Mouse (Mus musculus) E14TG2a.4 (cell line): ENCODE data around the gene Ino80d.
"Not testable (repeated sequence)": the region's sequence is repeated elsewhere in the genome, so short reads cannot be mapped to it uniquely, and the experiment has no call there.

ENCODE experiments used
- H3K27me3 ChIP-seq: 2 replicates; pipeline ENCODE4 v1.6.1; 2014; ENCODE audit warnings: low read length, control low read depth; ENCODE audit not compliant: insufficient read depth
- H3K36me3 ChIP-seq: 2 replicates; pipeline ENCODE4 v1.6.1; 2014; ENCODE audit warnings: low read length, control low read depth; ENCODE audit not compliant: insufficient read depth
- H3K4me1 ChIP-seq: replicated peaks from 2 replicates; pipeline ENCODE4 v1.6.1; 2014; ENCODE audit warnings: low read depth, low read length, control low read depth
- H3K4me3 ChIP-seq: replicated peaks from 2 replicates; pipeline ENCODE4 v1.5.1; 2014; ENCODE audit warnings: mild to moderate bottlenecking, low read length
- H3K9me3 ChIP-seq: 2 replicates; pipeline ENCODE4 v1.6.1; 2014; ENCODE audit warnings: low read length, control low read depth
- CTCF ChIP-seq: conservative IDR thresholded peaks from 2 replicates; pipeline ENCODE4 v1.5.1; 2014; ENCODE audit warnings: low read length
- NANOG ChIP-seq: IDR thresholded peaks from 2 replicates; pipeline ENCODE4 v1.6.1; 2014; ENCODE audit warnings: borderline replicate concordance, low read length, mixed read lengths
- POU5F1 ChIP-seq: IDR thresholded peaks from 2 replicates; pipeline ENCODE4 v1.6.1; 2014; ENCODE audit warnings: low read length, borderline replicate concordance

Gene Ino80d

DNA sequence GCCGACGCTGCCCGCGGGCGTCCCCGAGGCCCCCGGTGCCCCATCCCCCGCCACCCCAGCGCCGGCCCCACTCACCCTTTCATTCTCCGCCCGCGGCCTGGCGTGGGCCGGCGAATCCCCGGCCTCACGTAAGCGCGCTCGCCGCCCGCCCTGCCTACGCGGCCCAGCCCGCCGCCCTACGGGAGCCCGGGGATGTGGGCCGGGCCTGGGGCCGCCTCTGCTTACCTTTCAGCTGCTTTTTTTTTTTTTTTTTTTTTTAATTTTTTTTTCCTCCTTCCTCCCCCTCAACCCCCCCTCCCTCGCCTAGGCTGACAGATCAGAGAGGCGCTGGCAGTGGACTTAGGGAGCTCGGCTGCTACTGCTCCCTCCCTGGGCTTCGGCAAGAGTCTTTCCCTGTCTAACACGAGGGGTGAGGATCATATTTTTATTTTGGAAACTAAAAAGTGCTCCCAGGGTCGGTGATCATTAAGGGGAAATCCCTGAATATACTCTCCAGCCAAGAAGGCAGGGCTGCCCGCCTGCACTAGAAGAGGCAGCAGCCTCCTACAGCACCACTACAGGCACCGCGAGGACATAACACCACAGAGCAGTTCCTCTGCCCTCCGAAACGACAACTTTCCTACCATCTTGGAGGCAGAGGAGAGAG, at the start of gene Ino80d:
Gene Ino80d, minus strand, starts transcription at position 532 of the 646 bp plus-strand sequence.
- Histone ChIP-seq H3K9me3 (no peaks in the 10 kb centered on the region), H3K4me3 (peak within 1 kb of the TSS; percentile 82), H3K36me3 (peaks cover 20% of the 10 kb centered on the region), H3K27me3 (no peaks in the 10 kb centered on the region), H3K4me1 (peaks cover 69% of the 10 kb centered on the region)
- no peak for TF ChIP-seq NANOG
- peak; percentile 23 for TF ChIP-seq CTCF

GRCm38 (mm10) chr1:63140231-63140630, 25.8 kb upstream of the Ino80d start:
- no peaks in the 10 kb centered on the region for H3K9me3 ChIP-seq
- TF ChIP-seq NANOG = no peak
- TF ChIP-seq CTCF = no peak
- TF ChIP-seq POU5F1 = no peak
- H3K36me3 ChIP-seq = peaks cover 42% of the 10 kb centered on the region
- H3K4me1 ChIP-seq = peaks cover 79% of the 10 kb centered on the region
- no peaks in the 10 kb centered on the region for H3K27me3 ChIP-seq
- peak overlapping the region; percentile 72 for H3K4me3 ChIP-seq

GRCm38 (mm10) chr1:63138586-63138985, 24.1 kb upstream of the Ino80d start:
- H3K27me3 ChIP-seq = not testable (repeated sequence)
- H3K4me3 ChIP-seq = peak overlapping the region; percentile 72

DNA sequence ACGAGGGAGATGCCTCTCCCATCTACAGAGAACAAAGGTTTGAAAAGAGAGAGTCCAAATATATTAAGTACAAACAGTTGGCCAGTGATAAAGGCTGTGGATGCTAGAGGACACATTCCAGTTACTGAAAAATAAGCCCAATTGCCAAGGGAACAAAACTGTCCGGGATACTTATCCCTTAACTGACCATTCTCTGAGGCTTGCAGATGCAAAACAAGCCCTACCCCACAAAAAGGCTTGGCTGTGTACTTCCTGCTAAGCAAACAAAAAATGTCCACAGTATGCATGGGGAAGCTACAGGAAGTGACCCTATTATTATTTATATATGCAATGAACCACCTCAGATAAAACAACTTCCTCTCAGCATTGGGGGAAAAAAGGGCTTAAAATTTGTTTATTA, 23.5 kb upstream of the Ino80d start:
- peaks cover 91% of the 10 kb centered on the region for H3K4me1 ChIP-seq
- no peaks in the 10 kb centered on the region for H3K9me3 ChIP-seq
- H3K4me3 ChIP-seq = 0 out of 2 replicates have a peak overlapping the region, but pooled peaks have one; percentile 72
- TF ChIP-seq CTCF (no peak), NANOG (peak; percentile 21; the same call in 1 of the 2 replicates)
- H3K36me3 ChIP-seq = peaks cover 20% of the 10 kb centered on the region
- H3K27me3 ChIP-seq = no peaks in the 10 kb centered on the region

More at GRCm38 (mm10) chr1:63138586-63138985, 24.1 kb upstream of the Ino80d start:
- Histone ChIP-seq H3K36me3 (peaks cover 26% of the 10 kb centered on the region), H3K4me1 (peaks cover 88% of the 10 kb centered on the region)
- H3K9me3 ChIP-seq = not testable (repeated sequence)

DNA sequence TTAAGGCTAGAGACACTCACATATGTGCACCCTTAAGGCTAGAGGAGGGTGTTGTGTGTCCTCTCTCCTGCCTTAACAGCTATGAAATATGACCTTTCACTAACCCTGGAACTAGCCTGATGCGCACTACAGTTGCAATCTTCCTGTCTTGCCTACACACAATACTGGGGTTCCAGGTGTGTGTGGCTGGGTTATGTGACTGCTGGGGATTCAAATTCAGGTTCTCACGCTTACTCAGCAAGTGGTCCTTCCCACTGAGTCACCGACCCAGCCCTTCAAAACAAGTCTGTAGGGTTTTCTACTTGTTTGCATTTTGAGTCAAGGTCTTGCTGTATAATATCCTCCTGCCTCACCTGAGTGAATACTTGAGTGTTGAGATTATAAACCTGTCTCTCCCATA, 20.1 kb upstream of the Ino80d start:
- no peaks in the 10 kb centered on the region for H3K27me3 ChIP-seq
- H3K9me3 ChIP-seq = no peaks in the 10 kb centered on the region
- no peak overlapping the region for H3K4me3 ChIP-seq
- peaks cover 93% of the 10 kb centered on the region for H3K4me1 ChIP-seq
- no peaks in the 10 kb centered on the region for H3K36me3 ChIP-seq
- TF ChIP-seq CTCF (no peak), NANOG (no peak), POU5F1 (no peak)

GRCm38 (mm10) chr1:63131766-63132165, 17.3 kb upstream of the Ino80d start:
- TF ChIP-seq POU5F1 (no peak), NANOG (no peak), CTCF (no peak)
- Histone ChIP-seq H3K9me3 (no peaks in the 10 kb centered on the region), H3K4me1 (peaks cover 85% of the 10 kb centered on the region), H3K27me3 (no peaks in the 10 kb centered on the region), H3K4me3 (no peak overlapping the region), H3K36me3 (no peaks in the 10 kb centered on the region)

DNA sequence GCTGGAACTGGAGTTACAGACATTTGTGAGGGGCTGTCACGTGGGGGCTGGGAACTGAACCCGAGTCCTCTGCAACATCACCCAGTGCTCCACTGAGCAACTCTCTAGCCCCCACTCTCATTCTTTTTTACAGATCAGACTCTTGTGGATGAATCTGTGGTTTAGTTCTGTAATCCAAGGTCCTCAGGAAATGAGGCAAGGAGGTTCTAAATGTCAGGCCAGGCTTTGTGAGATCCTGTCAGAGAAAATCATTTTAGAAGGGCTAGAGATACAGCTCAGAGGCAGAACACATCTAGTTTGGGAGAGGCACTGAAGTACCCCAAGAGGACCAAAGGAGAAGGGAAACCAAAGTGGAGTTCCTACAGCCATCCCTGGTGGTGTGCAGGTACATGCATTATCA, 16.4 kb upstream of the Ino80d start:
- Histone ChIP-seq H3K9me3 (no peaks in the 10 kb centered on the region), H3K4me3 (0 out of 2 replicates have a peak overlapping the region, but pooled peaks have one; percentile 35), H3K36me3 (peaks cover 6% of the 10 kb centered on the region), H3K4me1 (peaks cover 81% of the 10 kb centered on the region), H3K27me3 (no peaks in the 10 kb centered on the region)
- TF ChIP-seq CTCF = no peak
- TF ChIP-seq POU5F1 = no peak
- no peak for TF ChIP-seq NANOG

GRCm38 (mm10) chr1:63129857-63130690, 15.6 kb upstream of the Ino80d start:
- H3K27me3 ChIP-seq = no peaks in the 10 kb centered on the region
- peaks cover 80% of the 10 kb centered on the region for H3K4me1 ChIP-seq
- H3K9me3 ChIP-seq = no peaks in the 10 kb centered on the region
- peaks cover 14% of the 10 kb centered on the region for H3K36me3 ChIP-seq
- no peak for TF ChIP-seq CTCF
- TF ChIP-seq NANOG = no peak
- TF ChIP-seq POU5F1 = no peak
- peak overlapping the region; percentile 35; the same call in 1 of the 2 replicates for H3K4me3 ChIP-seq

DNA sequence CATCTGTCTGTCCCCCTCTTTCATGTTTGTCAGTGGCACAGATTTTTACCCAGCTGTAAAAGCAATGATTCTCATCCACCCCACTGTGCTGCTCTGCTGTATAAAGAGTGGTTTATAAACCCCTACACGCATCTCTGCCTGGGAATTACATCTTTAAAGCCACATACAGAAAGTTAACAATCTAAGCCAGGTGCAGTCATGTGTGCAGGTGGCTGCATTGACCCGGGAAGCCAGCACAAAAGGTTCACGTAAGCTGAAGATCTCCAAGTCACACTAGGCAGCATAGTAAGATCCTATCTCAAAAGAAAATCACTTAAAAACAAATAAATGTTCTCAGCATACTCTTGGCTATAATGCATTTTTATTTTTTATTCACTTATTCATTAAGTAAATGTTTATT, 14.8 kb upstream of the Ino80d start:
- Histone ChIP-seq H3K27me3 (no peaks in the 10 kb centered on the region), H3K4me1 (peaks cover 75% of the 10 kb centered on the region), H3K36me3 (peaks cover 18% of the 10 kb centered on the region), H3K9me3 (no peaks in the 10 kb centered on the region), H3K4me3 (no peak overlapping the region)
- no peak for TF ChIP-seq NANOG
- TF ChIP-seq POU5F1 = no peak
- no peak for TF ChIP-seq CTCF
